Mouse (Mus musculus) embryonic facial prominence, embryonic 10.5 days (tissue): ENCODE measurements around the gene Sox13. TPM values are rescaled to one million over a fixed set of nuclear protein-coding genes. Genes with fewer than 3 reads are reported as not detected.

Source experiments
- DNase-seq: peaks from one replicate; pipeline ENCODE4 v3.0.0-alpha.2; 2017; ENCODE audit warnings: low spot score
- H3K27ac ChIP-seq: fragments of 300-500 bp; sonication (generic); replicated peaks from 2 replicates; pipeline ENCODE4 v1.5.1; 2016; ENCODE audit warnings: mild to moderate bottlenecking
- H3K27me3 ChIP-seq: fragments of 300-500 bp; sonication (generic); replicated peaks from 2 replicates; pipeline ENCODE4 v1.6.1; 2016; ENCODE audit warnings: low read depth, mild to moderate bottlenecking; ENCODE audit not compliant: poor library complexity, severe bottlenecking
- H3K36me3 ChIP-seq: fragments of 300-500 bp; sonication (generic); replicated peaks from 2 replicates; pipeline ENCODE4 v1.6.1; 2016; ENCODE audit warnings: mild to moderate bottlenecking, moderate library complexity
- H3K4me1 ChIP-seq: fragments of 300-500 bp; sonication (generic); 2 replicates; pipeline ENCODE4 v1.6.1; 2016
- H3K4me3 ChIP-seq: fragments of 300-500 bp; sonication (generic); 2 replicates; pipeline ENCODE4 v1.5.1; 2016; ENCODE audit warnings: mild to moderate bottlenecking, moderate library complexity
- H3K9me3 ChIP-seq: fragments of 300-500 bp; sonication (generic); 2 replicates; pipeline ENCODE4 v1.6.1; 2016; ENCODE audit warnings: mild to moderate bottlenecking
- WGBS: fragments of 180-500 bp; shearing (Covaris S2); methylation state at CpG from one replicate; pipeline ENCODE4 v1.1.7; 2016; 5-methylcytosine and 5-hydroxymethylcytosine counted together
- polyA plus RNA-seq: library from polyadenylated mRNA; unstranded; fragments of >200 nt; fragmentation: Nextera tagmentation; extraction: Ambion mirVana; gene quantifications from 2 replicates; pipeline ENCODE4 v1.2.1, GENCODE M21; 2016

Gene Sox13
- 12.1 and 18.1 TPM in 2 replicates for polyA plus RNA-seq

GRCm38 (mm10) chr1:133423543-133424480, at the start of gene Sox13:
Sox13 (minus strand) TSS chr1:133424377.
- H3K27me3 ChIP-seq, result 0 out of 2 replicates have a peak, but pooled peaks cover 5% of the 10 kb centered on the region
- 1% methylated on average over 127 of the region's 128 CpGs for WGBS
- DNase-seq, result peak; percentile 88
- H3K9me3 ChIP-seq, result no peaks in the 10 kb centered on the region
- peak within 1 kb of the TSS; percentile 84 for H3K4me3 ChIP-seq
- H3K36me3 ChIP-seq, result no peaks in the 10 kb centered on the region
- peak within 1 kb of the TSS; percentile 94 for H3K27ac ChIP-seq
- H3K4me1 ChIP-seq, result peaks cover 41% of the 10 kb centered on the region

GRCm38 (mm10) chr1:133471556-133471955, 47.4 kb upstream of the Sox13 start:
- Histone ChIP-seq H3K27me3 (no peaks in the 10 kb centered on the region), H3K36me3 (no peaks in the 10 kb centered on the region), H3K27ac (no peak overlapping the region), H3K4me1 (peaks cover 36% of the 10 kb centered on the region), H3K4me3 (no peak overlapping the region), H3K9me3 (no peaks in the 10 kb centered on the region)
- DNase-seq, result no peak
- 43% methylated on average over 2 of the region's 2 CpGs for WGBS

- 67% methylated on average over 7 of the region's 7 CpGs for WGBS
Measured at GRCm38 (mm10) chr1:133471086-133471485, 46.9 kb upstream of the Sox13 start.

GRCm38 (mm10) chr1:133470242-133471025, 46.3 kb upstream of the Sox13 start:
- no peaks in the 10 kb centered on the region for H3K9me3 ChIP-seq
- H3K4me1 ChIP-seq, result peaks cover 33% of the 10 kb centered on the region
- 55% methylated on average over 10 of the region's 10 CpGs for WGBS
- no peaks in the 10 kb centered on the region for H3K27me3 ChIP-seq
- DNase-seq, result no peak
- no peak overlapping the region for H3K4me3 ChIP-seq
- no peaks in the 10 kb centered on the region for H3K36me3 ChIP-seq
- H3K27ac ChIP-seq, result peak overlapping the region; percentile 60

More at GRCm38 (mm10) chr1:133471086-133471485, 46.9 kb upstream of the Sox13 start:
- Histone ChIP-seq H3K27me3 (no peaks in the 10 kb centered on the region), H3K4me3 (no peak overlapping the region), H3K4me1 (peaks cover 35% of the 10 kb centered on the region), H3K9me3 (no peaks in the 10 kb centered on the region), H3K27ac (no peak overlapping the region), H3K36me3 (no peaks in the 10 kb centered on the region)
- DNase-seq, result no peak

GRCm38 (mm10) chr1:133469213-133469612, 45.0 kb upstream of the Sox13 start:
- 75% methylated on average over 4 of the region's 4 CpGs for WGBS
- H3K27me3 ChIP-seq, result no peaks in the 10 kb centered on the region
- no peaks in the 10 kb centered on the region for H3K36me3 ChIP-seq
- peaks cover 33% of the 10 kb centered on the region for H3K4me1 ChIP-seq
- no peak for DNase-seq
- no peak overlapping the region for H3K4me3 ChIP-seq
- H3K9me3 ChIP-seq, result no peaks in the 10 kb centered on the region
- H3K27ac ChIP-seq, result no peak overlapping the region

GRCm38 (mm10) chr1:133468751-133469150, 44.6 kb upstream of the Sox13 start:
- no peak for DNase-seq
- Histone ChIP-seq H3K27me3 (no peaks in the 10 kb centered on the region), H3K36me3 (no peaks in the 10 kb centered on the region), H3K4me3 (no peak overlapping the region), H3K27ac (peak overlapping the region; percentile 55; the same call in 1 of the 2 replicates), H3K9me3 (no peaks in the 10 kb centered on the region), H3K4me1 (peaks cover 33% of the 10 kb centered on the region)
- WGBS, result 39% methylated on average over 6 of the region's 6 CpGs

GRCm38 (mm10) chr1:133467905-133468304, 43.7 kb upstream of the Sox13 start:
- H3K36me3 ChIP-seq, result no peaks in the 10 kb centered on the region
- H3K27ac ChIP-seq, result peak overlapping the region; percentile 55; the same call in 1 of the 2 replicates
- no peaks in the 10 kb centered on the region for H3K9me3 ChIP-seq
- peaks cover 33% of the 10 kb centered on the region for H3K4me1 ChIP-seq
- 57% methylated on average over 8 of the region's 8 CpGs for WGBS
- DNase-seq, result no peak
- H3K4me3 ChIP-seq, result no peak overlapping the region
- H3K27me3 ChIP-seq, result no peaks in the 10 kb centered on the region

GRCm38 (mm10) chr1:133463138-133463537, 39.0 kb upstream of the Sox13 start:
- DNase-seq, result no peak
- H3K27me3 ChIP-seq, result no peaks in the 10 kb centered on the region
- no peaks in the 10 kb centered on the region for H3K36me3 ChIP-seq
- H3K27ac ChIP-seq, result no peak overlapping the region
- H3K4me3 ChIP-seq, result no peak overlapping the region
- 92% methylated on average over 5 of the region's 5 CpGs for WGBS
- H3K4me1 ChIP-seq, result peaks cover 8% of the 10 kb centered on the region
- no peaks in the 10 kb centered on the region for H3K9me3 ChIP-seq

- Histone ChIP-seq H3K27me3 (no peaks in the 10 kb centered on the region), H3K36me3 (no peaks in the 10 kb centered on the region), H3K9me3 (no peaks in the 10 kb centered on the region), H3K27ac (no peak overlapping the region), H3K4me3 (no peak overlapping the region), H3K4me1 (no peaks in the 10 kb centered on the region)
- DNase-seq, result no peak
Measured at GRCm38 (mm10) chr1:133460996-133461395, 36.8 kb upstream of the Sox13 start.

- H3K27ac ChIP-seq, result no peak overlapping the region
- no peak overlapping the region for H3K4me3 ChIP-seq
- H3K36me3 ChIP-seq, result no peaks in the 10 kb centered on the region
- no peaks in the 10 kb centered on the region for H3K27me3 ChIP-seq
- peaks cover 20% of the 10 kb centered on the region for H3K4me1 ChIP-seq
- no peak for DNase-seq
- WGBS, result 75% methylated on average over 2 of the region's 2 CpGs
- H3K9me3 ChIP-seq, result no peaks in the 10 kb centered on the region
Measured at GRCm38 (mm10) chr1:133456097-133456496, 31.9 kb upstream of the Sox13 start.

- no peaks in the 10 kb centered on the region for H3K9me3 ChIP-seq
- peak; percentile 41 for DNase-seq
- H3K27me3 ChIP-seq, result no peaks in the 10 kb centered on the region
- no peak overlapping the region for H3K4me3 ChIP-seq
- H3K4me1 ChIP-seq, result peaks cover 34% of the 10 kb centered on the region
- WGBS, result 23% methylated on average over 10 of the region's 10 CpGs
- H3K27ac ChIP-seq, result peak overlapping the region; percentile 80
- no peaks in the 10 kb centered on the region for H3K36me3 ChIP-seq
Measured at GRCm38 (mm10) chr1:133452564-133453165, 28.5 kb upstream of the Sox13 start.

GRCm38 (mm10) chr1:133451869-133452563, 27.8 kb upstream of the Sox13 start:
- Histone ChIP-seq H3K27ac (peak overlapping the region; percentile 80), H3K27me3 (no peaks in the 10 kb centered on the region; the same call in 1 of the 2 replicates), H3K9me3 (no peaks in the 10 kb centered on the region), H3K4me1 (peaks cover 34% of the 10 kb centered on the region), H3K36me3 (no peaks in the 10 kb centered on the region), H3K4me3 (no peak overlapping the region)
- WGBS, result 41% methylated on average over 13 of the region's 13 CpGs
- DNase-seq, result peak; percentile 29
